Comparison of ENCODE assay signal across 28 mouse cellular contexts in genomic region chr19:30483436-30483835, GRCm38 (mm10).
A peak's percentile ranks its signal among the peaks of the same experiment; 100 is the strongest.
DNase-seq lines count a peak whose midpoint lies in the region; ATAC-seq and TF ChIP-seq lines count a peak whose summit lies in the region.
"Had no signal": no experiment of that assay in that cellular context is flagged by ENCODE, and none has a peak within 500 bp of the region (broad histone marks: within the 10 kb centered on the region; RNA-seq: fewer than 3 reads in every experiment).

No protein-coding gene starts in this region.

- ATAC-seq in hindbrain, embryonic 16.5 days, result no peak
- no peak for ATAC-seq in hindbrain, embryonic 11.5 days (ENCODE audit: low FRiP score)
- no peak for ATAC-seq in midbrain, postnatal 0 days (ENCODE audit: low FRiP score)
- ATAC-seq: CD4-positive, CD25-positive, alpha-beta regulatory T cell, adult 4 months; forebrain, embryonic 15.5 days; inflammation-experienced regulatory T-cells, adult 6 months; midbrain, embryonic 13.5 days; Patski had no signal

- DNase-seq in hindbrain, embryonic 11.5 days (ENCODE audit: low spot score), result no peak
- DNase-seq in midbrain, postnatal 0 days (ENCODE audit: low spot score), result peak; percentile 2
- no peak for DNase-seq in midbrain, embryonic 10.5 days (ENCODE audit: low spot score)
- peak; percentile 5 for DNase-seq in Muller cell, postnatal 12 days (ENCODE audit: inconsistent ontology term)
- DNase-seq in testis, postnatal 14 days (ENCODE audit: low spot score), result no peak
- no peak for DNase-seq in right cerebral cortex, adult 2 months (ENCODE audit: low spot score in 2 of 2)
- DNase-seq: cerebellum, adult 9-10 months; gastrocnemius, postnatal 25 days; heart, adult 11 months; kidney, adult 18-20 months; kidney, postnatal 4 days; lung, postnatal 36 days; thymus, postnatal 4 days had no signal

- no peak for TF ChIP-seq CTCF in midbrain, postnatal 0 days (IDR thresholded peaks at IDR 0.05)

- H3K27ac ChIP-seq in hindbrain, embryonic 16.5 days (ENCODE audit: low read depth, low read length), result no peak overlapping the region
- no peak overlapping the region for H3K27ac ChIP-seq in hindbrain, embryonic 11.5 days (ENCODE audit: low read depth, low read length)
- H3K27ac ChIP-seq in midbrain, postnatal 0 days (ENCODE audit: low read depth, low read length), result no peak overlapping the region
- H3K27ac ChIP-seq in midbrain, embryonic 10.5 days (replicated peaks), result no peak overlapping the region
- H3K27ac ChIP-seq: forebrain, embryonic 15.5 days; heart, embryonic 10.5 days; heart, embryonic 15.5 days; hindbrain, embryonic 13.5 days; kidney, embryonic 15.5 days; limb, embryonic 13.5 days; midbrain, embryonic 13.5 days; neural tube, embryonic 12.5 days had no signal

- H3K27me3 ChIP-seq in hindbrain, embryonic 16.5 days (replicated peaks; ENCODE audit: control insufficient read depth, insufficient read depth, low read length), result no peaks in the 10 kb centered on the region
- H3K27me3 ChIP-seq in hindbrain, embryonic 11.5 days (ENCODE audit: control insufficient read depth, insufficient read depth, low read length), result no peaks in the 10 kb centered on the region
- H3K27me3 ChIP-seq in midbrain, postnatal 0 days (ENCODE audit: insufficient read depth, low read length), result no peaks in the 10 kb centered on the region; the same call in 1 of the 2 replicates
- no peaks in the 10 kb centered on the region for H3K27me3 ChIP-seq in midbrain, embryonic 10.5 days (ENCODE audit: low read depth, poor library complexity, severe bottlenecking)
- H3K27me3 ChIP-seq: forebrain, embryonic 15.5 days; heart, embryonic 15.5 days; hindbrain, embryonic 13.5 days; kidney, embryonic 15.5 days; limb, embryonic 13.5 days; megakaryocyte, embryonic 14.5 days; midbrain, embryonic 13.5 days; neural tube, embryonic 12.5 days had no signal

- no peak overlapping the region for H3K4me3 ChIP-seq in hindbrain, embryonic 16.5 days (ENCODE audit: low read length)
- no peak overlapping the region for H3K4me3 ChIP-seq in hindbrain, embryonic 11.5 days (ENCODE audit: low read depth, low read length)
- H3K4me3 ChIP-seq in midbrain, postnatal 0 days (ENCODE audit: low read depth, low read length), result no peak overlapping the region
- H3K4me3 ChIP-seq in midbrain, embryonic 10.5 days, result no peak overlapping the region
- H3K4me3 ChIP-seq: forebrain, embryonic 15.5 days; heart, embryonic 10.5 days; heart, embryonic 15.5 days; hindbrain, embryonic 13.5 days; kidney, embryonic 15.5 days; limb, embryonic 13.5 days; megakaryocyte, embryonic 14.5 days; midbrain, embryonic 13.5 days; neural tube, embryonic 12.5 days had no signal

- no peaks in the 10 kb centered on the region for H3K36me3 ChIP-seq in hindbrain, embryonic 16.5 days (ENCODE audit: control insufficient read depth, insufficient read depth, low read length)
- H3K36me3 ChIP-seq in hindbrain, embryonic 11.5 days (ENCODE audit: control insufficient read depth, insufficient read depth, low read length), result no peaks in the 10 kb centered on the region
- no peaks in the 10 kb centered on the region for H3K36me3 ChIP-seq in midbrain, postnatal 0 days (ENCODE audit: insufficient read depth, low read length)
- H3K36me3 ChIP-seq in midbrain, embryonic 10.5 days, result no peaks in the 10 kb centered on the region
- H3K36me3 ChIP-seq: forebrain, embryonic 15.5 days; G1E; heart, embryonic 10.5 days; heart, embryonic 15.5 days; hindbrain, embryonic 13.5 days; kidney, embryonic 15.5 days; limb, embryonic 13.5 days; midbrain, embryonic 13.5 days; neural tube, embryonic 12.5 days had no signal

- H3K9me3 ChIP-seq in hindbrain, embryonic 16.5 days (ENCODE audit: control insufficient read depth, low read length), result no peaks in the 10 kb centered on the region
- no peaks in the 10 kb centered on the region for H3K9me3 ChIP-seq in hindbrain, embryonic 11.5 days (ENCODE audit: control insufficient read depth, low read length)
- no peaks in the 10 kb centered on the region for H3K9me3 ChIP-seq in midbrain, postnatal 0 days (ENCODE audit: low read length)
- no peaks in the 10 kb centered on the region for H3K9me3 ChIP-seq in midbrain, embryonic 10.5 days (replicated peaks)
- H3K9me3 ChIP-seq: forebrain, embryonic 15.5 days; G1E; heart, embryonic 10.5 days; heart, embryonic 15.5 days; hindbrain, embryonic 13.5 days; kidney, embryonic 15.5 days; limb, embryonic 13.5 days; megakaryocyte, embryonic 14.5 days; midbrain, embryonic 13.5 days; neural tube, embryonic 12.5 days had no signal

- H3K4me2 ChIP-seq in hindbrain, embryonic 16.5 days (ENCODE audit: low read length), result 0 out of 2 replicates have a peak overlapping the region, but pooled peaks have one; percentile 15
- H3K4me2 ChIP-seq in hindbrain, embryonic 11.5 days (replicated peaks; ENCODE audit: low read depth, low read length), result no peak overlapping the region
- no peak overlapping the region for H3K4me2 ChIP-seq in midbrain, postnatal 0 days (ENCODE audit: low read depth, low read length, poor library complexity, severe bottlenecking)
- H3K4me2 ChIP-seq: forebrain, embryonic 15.5 days; heart, embryonic 15.5 days; hindbrain, embryonic 13.5 days; kidney, embryonic 15.5 days; limb, embryonic 13.5 days; liver, embryonic 11.5 days; midbrain, embryonic 13.5 days; neural tube, embryonic 12.5 days had no signal

- H3K4me1 ChIP-seq in hindbrain, embryonic 16.5 days (ENCODE audit: control insufficient read depth, insufficient read depth, low read depth, low read length), result no peaks in the 10 kb centered on the region
- no peaks in the 10 kb centered on the region for H3K4me1 ChIP-seq in hindbrain, embryonic 11.5 days (replicated peaks; ENCODE audit: control insufficient read depth, insufficient read depth, low read length)
- H3K4me1 ChIP-seq in midbrain, postnatal 0 days (ENCODE audit: insufficient read depth, low read length), result no peaks in the 10 kb centered on the region
- H3K4me1 ChIP-seq in midbrain, embryonic 10.5 days, result peaks cover 8% of the 10 kb centered on the region
- H3K4me1 ChIP-seq: forebrain, embryonic 15.5 days; heart, embryonic 10.5 days; heart, embryonic 15.5 days; hindbrain, embryonic 13.5 days; megakaryocyte, embryonic 14.5 days; midbrain, embryonic 13.5 days; neural tube, embryonic 12.5 days had no signal

- WGBS in hindbrain, embryonic 16.5 days, result 23% methylated on average over 4 of the region's 4 CpGs
- 35% methylated on average over 4 of the region's 4 CpGs for WGBS in hindbrain, embryonic 11.5 days
- WGBS in midbrain, postnatal 0 days, result 27% methylated on average over 4 of the region's 4 CpGs
- WGBS in midbrain, embryonic 10.5 days, result 36% methylated on average over 4 of the region's 4 CpGs

- no peak overlapping the region for H3K9ac ChIP-seq in hindbrain, embryonic 16.5 days (ENCODE audit: low read depth, low read length)
- no peak overlapping the region for H3K9ac ChIP-seq in hindbrain, embryonic 11.5 days (ENCODE audit: low read depth, low read length)
- no peak overlapping the region for H3K9ac ChIP-seq in midbrain, postnatal 0 days (replicated peaks; ENCODE audit: low read length, poor library complexity, severe bottlenecking)
- H3K9ac ChIP-seq: forebrain, embryonic 15.5 days; heart, embryonic 15.5 days; hindbrain, embryonic 13.5 days; kidney, embryonic 15.5 days; limb, embryonic 13.5 days; midbrain, embryonic 13.5 days; neural tube, embryonic 12.5 days had no signal

Comparison
In these comparisons a context has a peak if more than half of its experiments do, and no peak if none do; other contexts are left out.
1. DNase-seq: peak in midbrain, postnatal 0 days (single experiment) and Muller cell, postnatal 12 days (single experiment); none in hindbrain, embryonic 11.5 days (single experiment), midbrain, embryonic 10.5 days (single experiment), testis, postnatal 14 days (single experiment) and right cerebral cortex, adult 2 months (0 of 2).